Mouse (Mus musculus) hindlimb bud, embryonic 11.5 days (tissue): ENCODE measurements at regions not wholly inside any gene's neighbourhood (a gene's known extent, or its start where the extent isn't known, plus 50 kb on each side); places are given as distances from the start of the nearest gene placed in this dataset.

Experiments
- DNase-seq: peaks from one replicate; pipeline ENCODE4 v3.0.0-alpha.2; 2012; ENCODE audit warnings: low read depth, low spot score; ENCODE audit errors: extremely low spot score

DNA sequence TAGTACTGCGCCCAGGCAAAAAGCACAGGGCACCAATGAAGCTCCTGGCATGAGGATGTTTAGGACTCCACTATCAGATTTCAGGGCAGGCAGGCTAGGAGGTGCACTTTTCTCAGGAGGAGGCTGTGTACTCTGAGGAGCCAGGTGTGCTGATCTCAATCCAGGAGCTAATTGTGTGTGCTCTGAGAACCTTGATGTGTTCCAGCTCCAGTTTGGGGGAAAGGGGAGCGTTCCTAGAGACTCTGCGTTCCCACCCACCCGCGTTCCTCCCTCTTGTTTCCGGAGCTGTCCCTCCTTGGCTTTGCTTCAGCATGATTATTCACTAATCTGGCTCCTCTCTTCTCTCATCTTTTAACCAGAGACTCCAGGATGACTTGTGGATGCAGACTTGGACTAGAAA is 195.2 kb downstream of the Icos start:
- DNase-seq = no peak

DNA sequence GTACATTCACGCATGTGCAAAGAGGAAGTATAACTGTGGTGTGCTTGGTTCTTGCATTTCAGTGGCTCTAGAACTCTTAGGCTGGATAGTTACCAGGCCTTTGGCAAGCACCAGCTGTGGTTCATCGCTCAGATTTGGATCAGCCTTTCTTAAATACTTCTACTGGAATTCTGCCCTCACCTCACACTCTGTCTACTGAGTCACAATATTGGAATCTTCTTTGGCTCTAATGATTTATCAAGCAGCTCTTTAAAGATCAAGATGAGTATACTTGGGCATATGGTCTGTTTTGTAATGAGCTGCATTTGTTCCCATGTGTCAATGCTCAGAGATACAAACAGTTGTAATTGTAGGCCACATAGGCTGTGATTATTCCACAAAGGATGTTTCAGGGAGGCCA is 197.5 kb downstream of the Icos start:
- DNase-seq = no peak

DNA sequence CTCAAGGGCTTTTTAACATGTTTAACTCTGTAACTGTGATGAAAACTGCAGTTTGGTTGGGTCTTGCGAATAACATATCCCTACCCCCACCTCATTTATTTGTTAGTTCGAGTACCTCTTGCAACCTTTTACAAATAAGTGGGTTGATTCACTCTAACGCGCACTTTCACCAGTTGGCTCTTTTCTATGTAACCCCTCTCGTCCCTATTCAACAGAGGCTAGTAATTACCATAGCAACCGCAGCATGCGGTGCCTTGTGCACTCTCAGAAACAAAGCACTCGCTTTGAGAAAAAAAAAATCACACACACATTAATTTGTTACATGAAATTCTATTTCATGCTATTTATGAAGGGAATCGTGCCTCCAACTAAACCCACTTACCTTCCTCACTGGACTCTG is 201.7 kb downstream of the Icos start:
- no peak for DNase-seq

DNA sequence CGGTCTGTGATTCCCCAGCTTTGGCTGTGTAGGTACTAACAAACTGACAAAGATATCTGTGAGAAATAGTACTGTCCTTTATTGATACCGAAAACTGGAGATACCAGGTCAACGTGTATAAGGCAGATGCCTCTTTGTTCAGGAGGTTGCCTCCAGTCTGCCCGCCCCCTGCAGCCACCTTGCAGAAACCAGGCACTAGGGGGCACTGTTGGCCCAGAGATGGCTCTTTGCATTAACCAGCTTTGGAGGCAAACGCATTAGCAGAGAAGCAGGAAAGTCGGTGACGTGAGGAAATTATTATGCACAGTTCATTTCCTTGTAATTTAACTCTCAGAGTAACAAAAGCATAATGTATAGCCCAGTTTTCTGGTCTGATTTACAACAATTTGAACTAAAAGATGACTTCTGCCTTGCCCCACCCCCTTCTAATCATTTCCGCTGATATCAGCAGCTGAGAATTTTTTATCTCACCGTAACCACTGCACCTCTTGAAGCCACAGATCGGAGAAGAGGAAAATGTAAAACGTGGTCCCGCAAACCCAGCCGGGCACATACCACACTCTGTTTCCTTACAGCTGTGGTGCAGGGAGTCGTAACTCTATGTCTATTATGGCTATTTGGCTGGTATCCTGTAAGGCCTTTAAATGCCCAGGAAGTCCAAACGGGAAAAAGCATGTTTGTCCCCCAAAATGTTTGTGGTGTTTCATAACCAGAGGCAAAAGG is 203.5 kb downstream of the Icos start:
- peak; percentile 86 for DNase-seq

DNA sequence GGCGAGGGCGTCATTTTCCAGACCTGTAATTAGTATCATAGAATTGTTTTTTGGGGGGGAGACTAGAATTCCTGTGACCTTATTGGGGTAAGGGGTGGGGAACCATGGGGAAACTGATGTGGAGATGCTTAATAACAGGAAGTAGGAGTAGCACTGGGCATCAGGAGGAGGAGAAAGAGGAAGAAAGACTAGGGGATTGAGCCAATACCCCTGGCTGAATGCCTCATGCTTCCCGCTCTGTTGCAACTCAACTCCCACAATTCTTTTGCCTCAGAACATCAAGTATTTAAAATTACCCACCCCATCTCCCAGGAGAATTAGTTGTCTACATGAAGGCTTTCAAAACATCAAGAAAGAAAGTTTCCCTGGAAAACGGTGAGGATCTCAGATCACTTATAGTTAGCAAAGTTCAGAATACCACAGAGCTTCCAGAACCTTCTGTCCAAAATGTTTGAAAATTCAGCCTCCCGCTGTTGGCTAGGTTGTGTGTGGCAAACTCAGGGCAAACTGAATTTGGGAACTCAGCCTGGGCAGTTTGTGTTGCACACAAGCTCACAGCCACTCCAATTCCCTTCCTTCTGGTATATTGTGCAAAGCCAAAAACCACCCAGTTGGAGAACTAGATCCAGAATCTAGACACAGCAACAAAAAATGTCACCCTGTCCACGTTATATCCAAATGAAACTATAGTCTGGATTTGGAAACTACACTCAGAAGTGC is 209.8 kb downstream of the Icos start:
- no peak for DNase-seq

DNA sequence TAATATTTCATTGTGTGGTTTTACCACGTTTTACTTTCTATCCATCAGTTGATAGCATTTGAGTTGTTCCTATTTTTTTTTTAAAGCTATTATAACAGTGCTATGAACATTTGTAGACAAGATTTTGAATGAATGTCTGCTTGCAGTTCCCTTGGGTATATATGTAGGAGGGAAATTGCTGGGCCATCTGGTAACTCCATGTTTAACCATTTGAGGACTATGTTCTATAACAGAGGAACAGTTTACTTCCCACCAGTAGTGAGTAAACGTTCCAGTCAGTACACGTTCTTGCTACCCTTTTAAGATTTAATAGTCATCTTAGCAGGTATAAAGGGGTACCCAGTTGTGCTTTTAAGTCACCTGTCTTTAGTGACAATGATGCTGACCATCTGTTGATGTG is 213.2 kb downstream of the Icos start:
- no peak for DNase-seq

DNA sequence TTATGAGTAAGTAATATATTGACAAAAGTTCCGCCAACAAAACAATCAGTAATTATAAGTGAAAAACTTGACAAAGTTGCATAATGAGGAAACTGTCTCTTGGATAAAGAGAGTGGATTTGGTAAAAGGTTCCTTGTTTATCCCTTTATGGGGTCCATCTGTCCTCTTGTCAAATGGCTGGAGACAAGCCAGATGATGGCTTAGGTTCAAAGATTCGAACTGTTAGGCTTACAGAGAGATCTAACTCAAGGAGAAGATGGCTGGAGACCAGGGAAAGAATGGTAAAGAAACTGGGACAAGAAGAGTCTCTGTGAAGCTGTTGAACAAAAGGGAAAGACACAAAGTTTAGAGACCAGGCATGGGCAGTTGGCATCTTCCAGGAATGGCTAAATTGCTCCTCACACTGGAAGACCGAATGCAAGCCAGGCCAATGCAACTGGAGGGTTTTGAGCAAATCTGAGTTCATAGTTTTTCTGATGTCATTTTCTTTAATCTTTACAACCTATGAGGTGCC is 220.9 kb downstream of the Icos start:
- no peak for DNase-seq

DNA sequence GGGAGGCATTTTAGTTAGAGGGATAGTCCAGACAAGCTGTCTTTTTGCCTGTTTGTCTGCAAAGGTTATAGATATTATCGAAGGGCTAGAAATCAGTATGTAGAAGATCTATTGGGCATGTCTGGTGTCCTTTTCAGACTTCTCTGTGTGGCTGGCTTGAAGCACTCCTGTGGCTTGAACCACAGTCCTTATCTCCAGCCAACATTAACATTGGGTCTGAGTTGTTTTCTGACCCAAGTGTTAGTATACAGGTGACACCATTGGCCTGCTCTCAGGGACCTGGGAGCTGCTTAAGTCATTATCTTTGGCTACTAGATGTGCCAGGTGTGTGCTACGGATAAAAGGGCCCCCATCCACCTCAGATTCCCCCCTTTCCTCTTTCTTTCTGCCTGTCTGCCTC is 223.3 kb downstream of the Icos start:
- no peak for DNase-seq

DNA sequence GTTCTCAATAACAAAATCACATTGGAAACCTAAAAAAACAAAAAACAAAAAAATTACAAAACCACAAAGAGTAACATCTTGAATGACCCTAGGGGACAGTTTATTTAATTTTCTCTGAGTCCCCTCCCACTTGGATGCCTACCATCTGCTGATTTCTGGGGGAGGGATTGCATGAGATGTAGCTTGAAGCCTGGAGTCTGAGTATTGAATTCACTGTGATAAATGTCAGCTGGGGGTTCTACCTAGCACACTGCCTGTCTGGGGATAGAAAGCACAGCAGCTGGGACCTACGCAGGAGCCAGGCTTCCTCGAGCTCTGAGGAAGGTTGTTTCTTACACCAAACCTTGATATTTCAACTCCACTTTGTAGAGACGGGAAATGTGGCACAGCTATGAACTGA is 224.4 kb downstream of the Icos start:
- DNase-seq = no peak

DNA sequence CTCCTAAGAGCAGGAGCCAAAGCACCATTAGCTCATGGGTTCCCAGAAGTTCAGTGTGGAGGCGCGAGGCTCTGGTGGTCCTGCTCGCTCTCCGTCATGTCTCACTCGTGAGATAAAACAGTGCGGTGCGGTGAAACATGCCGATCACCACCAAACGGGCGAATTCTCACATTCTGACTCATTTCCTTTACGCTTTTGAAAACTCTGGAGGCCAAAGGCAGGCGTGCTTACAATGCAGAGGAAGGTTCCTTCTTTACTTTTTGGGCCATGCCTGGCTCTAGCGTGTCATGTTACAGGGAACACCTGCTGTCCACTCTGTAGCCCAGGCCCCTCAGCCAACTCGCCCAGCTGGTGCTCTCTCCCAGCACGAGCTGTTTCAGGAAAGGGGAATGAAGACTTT is 225.4 kb downstream of the Icos start:
- DNase-seq = no peak

DNA sequence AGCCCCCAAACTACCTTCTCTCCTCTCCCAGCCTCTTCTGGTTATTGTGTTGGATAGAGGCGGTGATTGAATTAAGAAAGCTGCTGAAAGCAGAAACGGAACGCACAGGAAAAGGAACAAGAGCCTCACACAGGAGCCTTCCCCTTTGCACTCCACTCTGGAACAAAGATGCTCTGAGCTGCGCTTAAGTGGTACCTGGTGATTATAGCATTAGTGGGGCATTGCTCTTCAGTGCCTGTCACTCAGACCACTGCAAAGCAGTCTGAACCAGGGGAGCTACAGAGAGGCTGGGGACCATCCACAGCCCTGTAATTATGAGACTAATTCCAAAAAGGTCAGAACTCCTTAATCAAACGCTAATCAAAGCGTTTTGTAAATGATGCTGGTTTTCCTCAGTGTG is 225.9 kb downstream of the Icos start:
- no peak for DNase-seq

DNA sequence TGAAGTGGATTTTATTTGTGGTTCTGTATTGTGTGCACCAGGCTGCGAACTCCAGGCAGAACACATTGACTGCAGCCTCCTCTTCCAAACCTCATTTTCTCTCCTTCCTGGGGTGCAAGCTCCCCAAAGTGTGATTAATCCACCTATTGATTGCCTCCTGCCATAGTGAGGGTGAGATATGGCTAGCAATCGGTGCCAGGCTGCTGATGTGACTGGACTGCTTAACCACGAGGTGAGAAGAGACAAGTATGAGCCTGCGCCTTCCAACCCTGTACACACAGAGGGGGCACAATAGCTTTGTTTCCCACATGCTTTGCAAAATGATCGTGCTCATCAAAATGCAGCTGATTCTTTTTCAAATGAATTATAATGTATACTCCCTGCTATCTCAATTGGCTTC is 227.4 kb downstream of the Icos start:
- no peak for DNase-seq

DNA sequence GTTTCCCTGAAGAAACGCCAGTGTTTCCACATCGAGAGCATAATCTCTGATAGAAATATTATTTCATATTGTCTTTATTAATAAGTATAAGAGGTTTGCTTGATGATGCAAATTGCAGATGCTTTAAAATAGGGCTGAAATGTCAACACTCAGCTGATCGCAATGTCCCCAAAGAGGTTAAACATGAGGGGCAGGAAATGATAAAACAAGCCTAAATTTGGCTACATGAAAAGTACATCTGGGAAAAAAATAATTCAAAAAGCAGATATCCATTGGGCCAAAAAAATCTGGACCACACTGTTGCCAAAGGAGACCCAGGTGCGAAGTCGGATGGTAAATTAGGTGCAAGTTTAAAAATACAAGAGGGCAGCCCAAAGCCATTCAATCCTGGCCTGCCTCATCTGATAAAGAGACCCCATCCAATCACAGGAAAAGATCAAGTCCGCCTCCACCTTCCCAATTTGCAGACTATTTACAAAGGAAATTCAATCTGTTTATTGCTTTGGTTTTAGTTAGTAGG is 229.2 kb downstream of the Icos start:
- DNase-seq = no peak

DNA sequence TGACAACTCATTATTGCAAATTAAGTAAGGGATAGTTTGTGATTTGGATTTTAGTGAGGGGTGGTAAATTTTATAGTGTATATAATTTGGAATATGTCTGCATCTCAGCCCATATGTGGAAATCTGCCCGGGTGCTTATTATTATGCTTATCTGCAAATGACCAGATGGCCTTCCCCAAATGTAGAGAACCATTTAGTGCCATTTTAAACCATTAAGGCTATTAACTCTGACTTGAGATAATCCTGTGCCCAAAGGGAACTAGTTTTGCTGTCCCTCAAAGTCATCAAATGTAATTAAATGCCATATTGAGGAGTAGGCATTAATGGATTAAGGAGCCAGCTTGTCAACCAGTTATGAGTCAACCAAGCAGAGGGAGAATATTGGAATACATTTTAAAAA is 230.7 kb downstream of the Icos start:
- DNase-seq = no peak

DNA sequence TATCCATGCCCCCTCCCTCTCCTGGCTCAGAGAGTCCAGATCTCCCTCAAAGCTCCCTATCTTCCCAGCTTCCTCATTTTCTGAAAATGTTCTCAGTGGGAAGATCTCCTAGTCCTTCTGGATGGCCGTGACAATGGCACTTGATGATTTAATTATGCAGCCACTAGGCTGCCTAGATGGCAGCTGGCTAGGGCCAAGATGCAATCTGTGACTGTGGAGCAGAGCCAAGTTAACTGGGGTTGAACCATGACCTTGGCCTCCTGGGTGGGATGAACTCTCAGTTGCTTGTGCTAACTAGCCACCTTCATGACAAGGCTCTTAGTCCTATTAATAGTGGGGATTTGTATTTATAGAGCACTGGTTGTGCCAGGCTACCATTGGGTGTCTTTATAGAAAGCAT is 243.4 kb downstream of the Icos start:
- no peak for DNase-seq

DNA sequence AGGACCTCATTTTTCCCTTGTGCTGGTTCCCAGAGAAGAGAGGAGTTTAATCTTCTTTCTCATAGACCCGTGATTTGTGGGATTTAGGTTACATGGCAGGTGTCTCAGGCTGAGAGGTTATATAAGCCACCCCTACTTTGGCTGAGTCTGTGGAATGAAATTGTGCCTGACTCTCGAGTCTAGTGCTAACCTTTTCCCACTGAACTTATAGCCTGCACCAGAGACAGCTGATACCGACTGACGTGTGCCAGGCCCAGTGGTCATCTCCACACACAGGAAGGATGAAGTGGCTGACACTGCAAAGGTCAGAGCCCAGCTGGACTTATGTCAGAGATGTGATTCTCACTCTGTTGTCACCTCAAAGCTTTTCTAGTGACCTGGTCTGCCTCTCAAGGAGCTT is 251.2 kb downstream of the Icos start:
- no peak for DNase-seq

DNA sequence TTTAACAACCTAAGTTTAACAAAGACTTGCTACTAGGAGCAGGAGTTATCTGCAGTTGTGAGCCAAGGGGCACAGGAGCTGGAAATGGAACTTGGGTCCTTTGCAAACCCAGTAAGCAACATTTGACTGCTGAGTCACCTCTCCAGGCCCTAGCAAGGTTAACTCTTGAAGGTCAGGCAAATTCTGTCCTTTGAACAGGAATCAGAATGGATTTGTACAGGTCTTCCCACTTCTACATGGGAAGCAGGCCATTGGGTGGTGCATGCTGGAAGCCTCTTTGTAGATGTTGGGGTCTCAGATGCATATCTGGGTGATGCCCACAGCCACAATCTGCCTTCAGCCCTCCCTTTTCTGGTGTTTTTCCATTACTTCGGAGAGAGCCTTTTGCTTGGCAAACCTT is 255.3 kb downstream of the Icos start:
- DNase-seq = no peak

DNA sequence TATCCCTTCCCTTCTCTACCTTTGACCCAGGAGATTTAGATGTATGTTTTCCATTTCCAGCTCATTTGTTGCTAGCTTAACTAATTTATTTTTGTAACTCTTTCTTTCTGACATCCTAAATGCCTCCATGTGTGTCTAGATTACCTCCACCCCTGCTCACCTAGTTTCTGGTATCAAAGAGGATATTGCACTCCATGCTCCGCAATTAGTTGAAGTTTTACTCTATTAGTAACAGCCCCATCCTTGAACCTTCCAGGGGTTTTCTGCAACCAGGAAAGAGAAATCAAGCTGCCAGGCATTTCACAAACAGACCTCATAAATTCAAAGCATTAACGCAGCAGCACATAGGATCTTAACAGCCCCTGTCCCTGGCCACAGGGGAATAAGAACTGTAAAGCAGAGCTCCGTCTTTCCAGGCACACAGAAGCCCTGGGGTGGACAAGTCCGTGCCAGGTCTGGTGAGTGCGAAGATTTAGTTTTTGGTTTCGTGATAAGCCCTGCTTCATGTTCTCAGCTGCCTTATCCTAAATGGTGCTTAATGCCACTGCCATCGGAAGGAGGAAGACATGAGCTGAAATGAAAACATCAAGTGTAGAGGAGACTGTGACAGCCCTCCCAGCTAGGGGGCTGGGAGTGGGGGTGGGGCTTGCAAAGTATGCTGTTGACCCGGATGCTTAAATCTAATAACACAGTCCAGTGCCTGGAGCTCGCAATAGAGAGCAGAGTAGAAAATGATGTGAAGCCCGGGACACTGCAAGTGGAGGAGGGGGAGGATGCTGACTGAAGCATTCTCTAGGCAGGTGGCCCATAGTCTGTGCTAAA is 256.0 kb downstream of the Icos start:
- DNase-seq = peak; percentile 62

DNA sequence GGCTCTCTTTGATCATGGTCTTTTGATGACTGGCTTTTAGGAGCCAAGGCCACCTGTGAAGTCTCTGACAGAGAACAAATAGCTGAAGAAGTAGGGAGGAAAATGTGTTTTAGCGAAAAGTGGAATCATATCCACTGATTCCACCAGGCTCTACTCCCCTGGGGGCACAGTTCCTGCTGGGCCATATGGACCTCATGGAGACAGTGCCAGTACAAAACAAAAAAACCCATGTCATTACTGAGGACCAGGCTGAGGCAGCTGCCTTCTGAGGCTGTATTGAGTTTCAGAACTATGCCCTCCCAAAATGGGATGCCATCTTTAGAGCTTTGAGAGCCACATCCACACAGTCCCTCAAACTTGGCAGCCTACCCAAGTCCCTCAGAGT is 256.6 kb downstream of the Icos start:
- peak; percentile 47 for DNase-seq

DNA sequence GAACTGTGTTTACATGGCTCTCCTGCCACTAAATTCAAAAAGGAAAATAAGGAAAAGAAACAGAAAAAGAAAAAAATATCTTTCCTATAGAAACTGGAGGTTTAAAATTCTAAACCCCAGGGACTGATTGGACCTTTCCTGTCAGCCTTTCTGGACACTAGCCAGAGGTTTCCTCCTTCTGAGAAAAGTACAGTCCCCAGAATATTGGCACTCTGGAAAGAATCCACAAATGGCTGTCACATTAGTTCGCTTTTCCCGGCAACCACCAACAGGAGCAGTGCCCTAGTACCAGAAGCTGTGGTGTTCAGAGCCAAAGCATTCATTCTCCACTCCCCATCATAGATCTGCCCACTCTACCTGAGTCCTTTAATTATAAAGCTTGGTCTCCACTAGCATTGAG is 258.8 kb downstream of the Icos start:
- DNase-seq = no peak

DNA sequence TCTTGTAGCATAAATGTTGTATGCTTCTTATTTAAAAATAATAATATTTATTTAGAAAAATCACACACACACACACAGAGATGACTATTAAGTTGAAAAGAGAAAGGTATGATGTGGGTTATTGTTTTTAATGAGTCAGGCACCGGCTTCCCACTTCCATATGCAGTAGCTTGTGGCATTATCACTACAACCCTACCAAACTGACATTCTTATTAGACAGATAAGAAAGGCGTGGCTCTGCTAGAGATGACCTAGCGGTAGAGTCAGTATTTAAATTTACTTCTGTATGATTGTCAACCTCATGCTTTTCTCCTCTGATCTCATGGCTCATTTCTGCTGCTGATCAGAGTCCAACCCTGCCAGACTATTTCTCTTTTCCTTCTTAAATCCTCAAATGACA is 260.9 kb downstream of the Icos start:
- DNase-seq = no peak

DNA sequence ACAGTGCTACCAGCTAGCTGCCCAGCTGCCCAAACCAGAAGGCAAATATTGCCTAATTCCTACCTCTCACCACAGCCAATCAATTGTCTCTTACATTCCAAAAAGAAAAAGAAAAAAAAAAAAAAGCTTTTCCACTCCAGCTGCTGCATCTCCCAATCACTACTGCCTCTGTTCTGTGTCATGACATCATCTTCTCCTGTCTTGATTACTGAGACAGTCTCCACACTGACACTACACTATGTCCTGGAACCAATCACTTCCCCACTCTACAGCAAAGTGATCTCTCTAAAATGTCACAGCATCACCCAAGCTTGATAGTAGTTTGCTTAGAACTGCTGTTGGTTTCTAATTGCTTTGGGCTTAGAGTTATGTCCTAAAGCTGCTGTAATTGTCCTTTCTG is 279.8 kb downstream of the Icos start:
- no peak for DNase-seq
